In genomic region chr9:88274681-88275336, GRCm38 (mm10) we compare ENCODE assay signal across 17 mouse cellular contexts. TPM values are rescaled to one million over a fixed set of nuclear protein-coding genes. Genes with fewer than 3 reads are reported as not detected.
DNase-seq lines count a peak whose midpoint lies in the region; TF ChIP-seq lines count a peak whose summit lies in the region.
"Had no signal": no experiment of that assay in that cellular context is flagged by ENCODE, and none has a peak within 500 bp of the region (broad histone marks: within the 10 kb centered on the region; RNA-seq: fewer than 3 reads in every experiment).

No protein-coding gene starts in this region.

- 38% methylated on average over 3 of the region's 3 CpGs for WGBS in kidney, adult 2 months

- no peak for TF ChIP-seq POLR2A in kidney, adult 2 months (IDR thresholded peaks at IDR 0.05; ENCODE audit: low read depth, low read length)

- H3K4me1 ChIP-seq in kidney, adult 2 months (ENCODE audit: control insufficient read depth, insufficient read depth, low read length), result peaks cover 18% of the 10 kb centered on the region; the same call in 1 of the 2 replicates
- H3K4me1 ChIP-seq: embryonic facial prominence, embryonic 15.5 days; forebrain, embryonic 10.5 days; limb, embryonic 13.5 days; lung, embryonic 15.5 days; midbrain, embryonic 13.5 days; neural tube, embryonic 15.5 days had no signal

- H3K36me3 ChIP-seq in kidney, adult 2 months (ENCODE audit: control insufficient read depth, insufficient read depth, low read length), result no peaks in the 10 kb centered on the region
- H3K36me3 ChIP-seq: embryonic facial prominence, embryonic 15.5 days; forebrain, embryonic 10.5 days; limb, embryonic 13.5 days; lung, embryonic 15.5 days; midbrain, embryonic 13.5 days; neural tube, embryonic 15.5 days had no signal

- peak; percentile 43 for DNase-seq in kidney, adult 18-20 months
- no peak for DNase-seq in kidney, postnatal 10 days
- DNase-seq in kidney, adult 2 months, result peak; percentile 74
- DNase-seq in kidney, postnatal 14 days, result peak; percentile 43
- DNase-seq in yolk sac, embryonic 10.5 days (ENCODE audit: low spot score), result peak; percentile 43
- DNase-seq in right cerebral cortex, postnatal 14 days, result no peak
- no peak for DNase-seq in neural tube, embryonic 10.5 days (ENCODE audit: extremely low spot score, low spot score)
- DNase-seq: embryo, embryonic 11 days; gastrocnemius, adult 2 months; right cerebral cortex, postnatal 4 days; thymus, adult 18-20 months had no signal

- no peaks in the 10 kb centered on the region for H3K27me3 ChIP-seq in kidney, adult 2 months (replicated peaks; ENCODE audit: control insufficient read depth, insufficient read depth, low read length)
- H3K27me3 ChIP-seq: embryonic facial prominence, embryonic 15.5 days; limb, embryonic 13.5 days; lung, embryonic 15.5 days; midbrain, embryonic 13.5 days; neural tube, embryonic 15.5 days had no signal

- H3K27ac ChIP-seq in kidney, adult 2 months (ENCODE audit: insufficient read depth, low read depth, low read length), result peak overlapping the region; percentile 89
- H3K27ac ChIP-seq: embryonic facial prominence, embryonic 15.5 days; forebrain, embryonic 10.5 days; gastrocnemius, adult 2 months; limb, embryonic 13.5 days; lung, embryonic 15.5 days; midbrain, embryonic 13.5 days; neural tube, embryonic 15.5 days had no signal

- no peak for TF ChIP-seq CTCF in kidney, adult 2 months (conservative IDR thresholded peaks at IDR 0.05; ENCODE audit: insufficient read depth, insufficient read length, low read depth, low read length)

- no peak overlapping the region for H3K4me3 ChIP-seq in kidney, adult 2 months (ENCODE audit: insufficient read depth, low read depth, low read length)
- H3K4me3 ChIP-seq: embryonic facial prominence, embryonic 15.5 days; forebrain, embryonic 10.5 days; gastrocnemius, adult 2 months; limb, embryonic 13.5 days; lung, embryonic 15.5 days; midbrain, embryonic 13.5 days; neural tube, embryonic 15.5 days had no signal

RNA-seq across cellular contexts. Expression of gene Nt5e, which starts 52.2 kb away (rescaled TPM):
- 16.1 and 21.8 TPM in 2 replicates for polyA plus RNA-seq in kidney, adult 2 months (2012; rRNA removed)

Comparison
In these comparisons a context has a peak if more than half of its experiments do, and no peak if none do; other contexts are left out.
1. DNase-seq: peak in kidney, adult 18-20 months (single experiment), kidney, adult 2 months (single experiment), kidney, postnatal 14 days (single experiment) and yolk sac, embryonic 10.5 days (single experiment); none in kidney, postnatal 10 days (single experiment), right cerebral cortex, postnatal 14 days (single experiment) and neural tube, embryonic 10.5 days (single experiment).